Mouse (Mus musculus): ENCODE data around the gene Ipo13. TPM values are rescaled to one million over a fixed set of nuclear protein-coding genes. Genes with fewer than 3 reads are reported as not detected.

The Ipo13 gene
- 65.4 and 70.2 TPM in 2 replicates for polyA plus RNA-seq (2012; rRNA removed)

DNA sequence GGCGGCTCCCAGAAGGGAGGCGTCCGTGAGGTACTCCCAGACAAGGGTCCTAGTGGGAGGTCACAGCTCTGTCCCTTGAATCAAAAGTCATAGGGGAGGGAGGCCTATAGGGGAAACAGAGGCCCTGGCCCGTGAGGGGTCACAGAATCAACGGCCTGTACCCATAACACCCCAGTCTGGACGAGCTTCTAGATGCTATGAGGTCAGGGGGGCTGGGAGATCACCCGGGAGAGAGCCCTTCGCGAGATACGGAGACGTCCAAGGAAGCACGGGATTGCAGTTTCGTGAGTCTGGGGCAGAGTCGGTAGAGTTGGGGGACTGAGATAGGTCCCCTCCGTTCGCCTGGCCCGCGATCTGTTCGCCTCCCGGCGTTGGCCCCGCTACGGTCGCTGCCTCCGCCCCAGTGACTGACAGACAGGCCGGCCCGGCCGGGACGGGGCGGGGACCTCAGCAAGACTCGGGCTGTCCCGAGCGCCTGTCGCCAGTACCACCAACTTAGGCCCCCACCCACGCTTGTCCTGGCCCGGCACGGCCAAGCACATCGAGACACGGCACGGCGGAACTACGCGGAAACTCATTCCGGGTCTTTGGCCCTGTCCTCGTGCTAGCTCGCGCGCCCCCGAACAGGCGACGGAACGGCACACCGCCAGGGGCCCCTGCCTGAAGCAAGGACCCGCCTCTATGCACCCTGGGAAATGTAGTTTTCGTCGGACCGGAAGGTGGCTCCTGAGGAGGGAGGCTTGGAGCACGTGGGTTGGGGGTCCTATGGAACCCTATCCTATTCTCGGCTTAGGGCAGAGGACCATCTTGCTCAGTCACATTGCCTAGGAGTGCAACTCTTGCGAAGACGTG, at the start of gene Ipo13:
Gene Ipo13 (minus strand): TSS at position 409 of the 852 bp plus-strand sequence.

DNA sequence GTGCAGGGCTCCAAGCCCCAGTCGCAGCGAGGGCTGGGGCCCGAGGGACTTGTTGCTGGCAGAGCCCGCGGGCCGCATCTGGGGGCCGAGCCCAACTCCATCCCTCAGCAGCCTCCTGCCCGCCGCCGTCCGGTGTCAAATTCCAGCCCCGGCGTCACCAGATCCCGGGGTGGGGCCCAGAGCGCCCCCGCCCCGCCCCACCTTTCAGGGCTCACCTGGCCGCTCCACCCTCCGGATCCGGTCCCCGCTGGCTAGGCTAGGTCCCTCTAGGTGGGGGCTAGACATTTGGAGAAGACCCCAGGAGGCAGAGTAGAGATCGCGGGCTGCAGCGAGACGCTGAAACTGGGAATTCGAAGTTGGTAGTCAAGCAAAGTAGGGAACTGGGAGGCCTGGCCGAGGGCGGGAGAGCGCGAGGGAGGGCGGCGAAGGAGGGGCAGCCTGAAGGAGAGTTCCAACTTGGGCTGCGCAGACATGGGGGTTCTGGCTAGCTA, 14.6 kb upstream of the Ipo13 start, which contains the start of gene Artn:
Gene Artn (minus strand): TSS at position 373 of the 491 bp plus-strand sequence.

DNA sequence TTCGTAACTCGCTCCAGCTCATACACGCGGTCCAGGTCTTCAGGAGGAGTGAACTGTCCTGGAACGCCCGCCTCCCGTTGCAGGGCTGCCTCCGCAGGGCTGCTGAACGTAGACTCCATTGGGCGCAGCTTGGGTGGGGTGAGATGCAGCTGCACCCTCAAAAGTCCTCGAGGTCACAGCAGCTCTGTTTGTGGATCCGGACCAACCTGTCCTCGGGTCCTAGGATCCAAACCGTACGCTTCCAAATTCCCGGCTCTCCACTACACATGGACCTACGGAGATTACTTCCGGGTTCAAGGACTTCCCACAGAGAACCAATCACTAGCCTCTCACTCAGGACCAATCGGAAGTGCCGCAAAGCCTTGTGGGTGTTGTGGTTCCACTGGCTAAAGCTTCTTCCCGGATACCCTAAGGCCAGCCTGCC, 23.0 kb downstream of the Ipo13 start, which contains the start of gene Dph2:
Gene Dph2 (minus strand): TSS at position 295 of the 424 bp plus-strand sequence.

GRCm38 (mm10) chr4:117887133-117887532, 27.7 kb downstream of the Ipo13 start, which contains the start of gene Atp6v0b:
TSS of gene Atp6v0b (minus strand) at chr4:117887333.

GRCm38 (mm10) chr4:117882701-117883691, 31.8 kb downstream of the Ipo13 start, which contains the start of gene B4galt2:
TSS of gene B4galt2 (minus strand) at chr4:117883487.

GRCm38 (mm10) chr4:117872471-117872886, 42.3 kb downstream of the Ipo13 start, which contains the start of gene Ccdc24:
TSS of gene Ccdc24 (minus strand) at chr4:117872557.

Other genes with a start within 250 kb of the Ipo13 start
- gene Dmap1, start 232.7 kb downstream of the Ipo13 start, polyA plus RNA-seq (2012; rRNA removed): 61.1 and 69.8 TPM in 2 replicates
- not detected in 2 replicates for gene Gm12845, start 190.6 kb downstream of the Ipo13 start, polyA plus RNA-seq (2012; rRNA removed)
- not detected in 2 replicates for gene Klf17, start 149.4 kb downstream of the Ipo13 start, polyA plus RNA-seq (2012; rRNA removed)
- 6.8 and 20.1 TPM in 2 replicates for gene Slc6a9, start 80.5 kb downstream of the Ipo13 start, polyA plus RNA-seq (2012; rRNA removed)
- 6.0 and 10.4 TPM in 2 replicates for gene Ccdc24, start 42.4 kb downstream of the Ipo13 start, polyA plus RNA-seq (2012; rRNA removed)
- 46.8 and 71.0 TPM in 2 replicates for gene B4galt2, start 31.5 kb downstream of the Ipo13 start, polyA plus RNA-seq (2012; rRNA removed)
- 191 and 197 TPM in 2 replicates for gene Atp6v0b, start 27.7 kb downstream of the Ipo13 start, polyA plus RNA-seq (2012; rRNA removed)
- 19.1 and 19.3 TPM in 2 replicates for gene Dph2, start 23.0 kb downstream of the Ipo13 start, polyA plus RNA-seq (2012; rRNA removed)
- gene Artn, start 14.8 kb upstream of the Ipo13 start, polyA plus RNA-seq (2012; rRNA removed): 0.18 and 2.0 TPM in 2 replicates
- 14.0 and 19.6 TPM in 2 replicates for gene St3gal3, start 219.9 kb upstream of the Ipo13 start, polyA plus RNA-seq (2012; rRNA removed)